Mouse (Mus musculus) cortical plate, adult 2 months (tissue): Measurements from ENCODE around the gene Khdc1a.

Source experiments
- CTCF ChIP-seq: fragments of 200-500 bp; IDR thresholded peaks from 2 replicates; pipeline ENCODE4 v1.5.1; 2011; ENCODE audit warnings: mild to moderate bottlenecking, control low read depth, low read length; ENCODE audit not compliant: insufficient read depth; ENCODE audit errors: extremely low read depth
- POLR2A ChIP-seq: fragments of 200-500 bp; IDR thresholded peaks from 2 replicates; pipeline ENCODE4 v1.6.1; 2011; ENCODE audit warnings: mild to moderate bottlenecking, low read length, control low read depth; ENCODE audit not compliant: insufficient read depth; ENCODE audit errors: extremely low read depth

GRCm38 (mm10) chr1:21326733-21327132 is 22.7 kb upstream of the Khdc1a start:
- TF ChIP-seq CTCF (no peak), POLR2A (no peak)
